Mouse (Mus musculus) activated CD4-positive, CD25-positive, alpha-beta regulatory T cell, adult 4 months (primary cell): ENCODE results near the gene Klk12. TPM values are rescaled to one million over a fixed set of nuclear protein-coding genes. Genes with fewer than 3 reads are reported as not detected.
A peak's percentile ranks its signal among the peaks of the same experiment; 100 is the strongest.

Experiments
- ATAC-seq: one replicate; pipeline ENCODE4 v1.8.0; 2017
- polyA plus RNA-seq, 2 experiments: library from polyadenylated mRNA; unstranded; fragments of 100-300 nt; shearing (Covaris generic); gene quantifications; one replicate each; pipeline ENCODE4 v1.2.1; 2017

The Klk12 gene
- polyA plus RNA-seq, 2 experiments from 2014 or later, result not detected

DNA sequence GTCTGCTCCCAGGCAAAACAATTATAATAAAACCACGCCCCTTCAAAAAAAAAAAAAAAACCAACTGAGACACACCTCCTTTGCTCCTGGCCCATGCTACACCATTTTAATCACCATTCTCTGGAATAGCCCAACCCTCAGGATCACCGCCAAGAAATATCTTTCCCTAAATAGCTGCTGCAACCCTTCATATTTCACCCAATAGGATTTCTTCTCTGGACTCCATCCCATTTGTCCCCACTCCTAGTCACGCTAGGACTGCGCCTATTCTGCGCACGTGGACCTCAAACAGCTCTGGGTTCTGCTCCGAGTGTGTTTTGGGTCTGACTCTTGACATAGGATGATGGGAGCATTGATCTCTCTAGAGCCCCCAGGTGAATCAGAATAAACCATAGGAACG lies 27.7 kb downstream of the Klk12 start:
- no peak for ATAC-seq

DNA sequence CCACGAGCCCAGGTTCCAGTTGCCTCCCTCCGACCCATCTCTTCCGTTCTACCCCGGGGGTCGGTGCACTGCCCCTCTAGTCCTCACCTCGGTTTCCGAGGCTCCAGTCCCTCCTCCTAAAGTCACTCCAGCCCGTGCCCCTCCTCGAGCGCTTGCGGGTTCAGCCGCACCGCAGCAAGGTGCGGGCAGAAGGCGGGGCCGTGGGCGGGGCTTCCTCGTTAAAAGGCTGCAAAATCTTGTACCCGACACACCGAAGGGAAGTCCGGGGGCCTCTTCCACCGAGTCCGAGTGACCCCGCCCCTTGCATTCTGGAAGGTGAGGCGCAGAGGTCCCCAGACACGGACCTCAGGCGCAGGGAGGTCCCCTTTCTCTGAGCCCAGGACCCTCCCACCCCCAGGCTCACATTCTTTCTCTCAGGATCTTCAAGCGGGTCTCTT lies 28.7 kb downstream of the Klk12 start, which contains the start of gene Klk8:
Gene Klk8 (plus strand): TSS at position 245 of the 437 bp plus-strand sequence.
- ATAC-seq, result peak; percentile 62

DNA sequence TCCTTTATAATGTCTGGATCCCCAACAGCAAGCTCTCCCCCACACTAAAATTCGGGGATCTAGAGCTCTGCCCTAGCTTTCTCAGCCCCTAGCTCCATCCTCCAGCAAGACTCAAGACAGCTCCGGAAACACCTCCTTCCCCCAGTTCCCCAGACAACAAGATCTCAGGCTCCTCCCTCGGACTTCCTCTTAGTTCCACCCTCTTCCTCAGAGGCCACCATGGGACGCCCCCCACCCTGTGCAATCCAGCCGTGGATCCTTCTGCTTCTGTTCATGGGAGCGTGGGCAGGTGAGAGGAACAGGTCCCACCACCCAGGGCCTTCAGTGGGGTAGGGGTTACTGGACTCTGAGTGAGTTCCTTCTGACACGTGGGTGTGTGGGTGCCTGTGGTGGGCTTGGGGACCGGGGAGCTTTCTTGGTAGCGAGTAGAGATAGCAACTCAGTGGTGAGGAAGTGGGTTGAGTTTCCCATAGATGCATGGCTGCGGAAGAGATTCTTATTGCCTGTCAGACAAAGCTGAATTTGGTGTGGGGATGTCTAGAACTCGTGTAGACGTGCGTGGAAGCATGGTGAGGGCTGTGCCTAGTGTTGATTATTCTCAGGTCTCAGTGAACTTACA lies 29.3 kb downstream of the Klk12 start:
- ATAC-seq, result peak; percentile 73

DNA sequence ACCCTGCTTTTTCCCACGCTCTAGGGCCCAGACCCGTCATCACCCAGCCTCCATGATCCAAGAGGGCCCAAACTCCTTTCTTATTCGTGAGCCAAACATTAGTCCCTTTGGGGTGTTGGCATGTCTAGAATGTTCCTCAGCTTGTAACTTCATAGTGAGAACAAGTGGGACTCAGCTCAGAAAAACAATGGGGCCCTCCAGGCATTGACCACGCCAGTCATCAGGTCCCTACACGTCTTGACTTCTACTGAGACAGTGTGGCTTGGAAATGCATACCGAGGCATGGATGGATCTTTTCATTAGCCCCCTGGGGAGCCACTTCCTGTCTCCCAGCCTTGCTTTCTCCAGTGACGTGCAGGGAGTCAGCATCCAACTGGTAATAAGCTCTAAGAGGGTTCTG lies 31.2 kb downstream of the Klk12 start:
- ATAC-seq, result no peak

DNA sequence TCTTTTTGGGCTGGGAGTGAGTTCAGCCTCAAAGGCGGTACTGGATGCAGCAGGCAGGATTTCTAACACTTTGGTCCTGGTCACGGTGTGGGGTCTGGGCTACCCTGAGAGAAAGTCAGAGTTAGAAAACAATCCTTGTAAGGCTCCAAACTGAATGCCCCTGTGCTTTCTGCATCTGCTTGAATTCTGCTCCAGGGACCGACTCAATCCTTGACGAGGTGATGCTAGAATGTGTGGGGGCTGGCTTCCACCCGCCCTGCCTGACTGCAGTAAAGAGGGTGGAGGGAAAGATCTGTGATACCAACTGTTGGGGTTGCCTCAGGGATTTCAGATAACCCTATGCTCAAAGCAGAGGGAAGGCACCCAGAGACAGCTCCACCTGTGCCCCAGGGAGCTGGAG lies 42.3 kb downstream of the Klk12 start, which contains the start of gene Klk7:
Gene Klk7 (plus strand): TSS at position 301 of the 400 bp plus-strand sequence.
- no peak for ATAC-seq

DNA sequence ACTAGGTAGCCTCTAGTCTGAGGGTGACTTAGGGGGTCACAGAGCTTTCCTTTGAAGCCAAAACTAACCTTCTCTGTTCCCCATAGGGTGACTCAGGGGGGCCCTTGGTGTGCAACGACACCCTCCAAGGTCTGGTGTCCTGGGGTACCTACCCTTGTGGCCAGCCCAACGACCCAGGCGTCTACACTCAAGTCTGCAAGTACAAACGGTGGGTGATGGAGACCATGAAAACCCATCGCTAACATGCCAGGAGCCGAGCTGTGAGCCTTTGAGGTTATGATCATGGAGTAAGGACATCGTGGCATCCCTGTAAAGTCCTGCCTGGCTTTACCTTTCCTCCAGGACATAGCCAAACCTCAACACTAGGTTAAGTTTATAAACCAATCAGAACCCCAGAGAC lies 46.5 kb downstream of the Klk12 start:
- ATAC-seq, result no peak

DNA sequence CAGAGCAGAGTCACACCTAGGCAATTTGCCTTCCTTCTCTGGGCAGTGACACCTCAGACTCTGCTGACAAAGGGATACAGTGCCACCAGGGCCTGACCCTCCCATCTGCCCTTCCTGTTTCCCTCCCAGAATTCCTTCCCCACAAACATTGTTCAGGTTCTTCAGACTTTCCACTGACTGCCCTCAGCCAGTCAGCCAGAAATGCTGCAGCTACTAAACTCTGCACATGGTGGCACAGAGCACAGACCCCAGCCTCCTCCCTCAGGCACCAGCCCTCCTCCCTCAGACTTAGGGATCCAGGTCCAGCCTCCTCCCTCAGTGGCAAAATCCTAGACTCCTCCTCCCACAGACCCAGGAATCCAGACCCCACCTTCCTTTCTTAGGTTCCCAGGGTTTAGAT lies 48.0 kb downstream of the Klk12 start:
- no peak for ATAC-seq

DNA sequence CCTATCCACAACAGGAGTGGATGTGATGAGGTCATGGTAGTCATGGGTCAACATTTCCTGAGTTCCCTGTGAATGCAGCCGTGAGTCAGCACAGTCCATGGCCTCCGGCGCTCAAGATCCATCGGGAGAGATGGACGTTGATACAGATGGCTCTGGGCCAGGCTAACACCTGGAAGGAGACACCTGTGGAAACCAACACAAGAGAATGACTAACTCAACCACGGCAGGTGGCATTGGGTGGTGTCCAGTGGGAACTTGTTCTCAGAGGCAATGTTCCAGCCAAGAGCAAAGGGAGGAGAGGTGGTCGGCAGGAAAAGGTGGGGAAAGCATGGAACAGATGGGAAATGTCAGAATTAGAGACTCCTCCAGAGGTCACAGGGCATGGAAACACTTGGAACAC lies 52.9 kb downstream of the Klk12 start:
- ATAC-seq, result no peak

Other genes with a start within 250 kb of the Klk12 start
- gene Cd33, start 224.5 kb upstream of the Klk12 start, polyA plus RNA-seq, result not detected
- 1 to 10 TPM; 3.2 to 3.4 TPM for gene Zfp658, start 206.6 kb upstream of the Klk12 start, polyA plus RNA-seq
- 10 to 100 TPM in 1 of 2 experiments, 1 to 10 TPM in 1; 9.4 to 10.9 TPM for gene Zfp719, start 189.3 kb upstream of the Klk12 start, polyA plus RNA-seq
- under 1 TPM in 1 of 2 experiments, not detected in 1; 0.20 TPM for gene Zfp819, start 161.7 kb upstream of the Klk12 start, polyA plus RNA-seq
- not detected for gene Ceacam18, start 134.2 kb upstream of the Klk12 start, polyA plus RNA-seq
- gene Siglece, start 108.7 kb upstream of the Klk12 start, polyA plus RNA-seq, result under 1 TPM in 1 of 2 experiments, not detected in 1; 0.34 TPM
- 1 to 10 TPM; 1.2 to 1.3 TPM for gene Ctu1, start 96.9 kb upstream of the Klk12 start, polyA plus RNA-seq
- not detected for gene Klk14, start 78.5 kb upstream of the Klk12 start, polyA plus RNA-seq
- not detected for gene Klk13, start 56.3 kb upstream of the Klk12 start, polyA plus RNA-seq
- under 1 TPM in 1 of 2 experiments, not detected in 1; 0.36 TPM for gene Klk11, start 5.7 kb downstream of the Klk12 start, polyA plus RNA-seq
- gene Klk10, start 12.1 kb downstream of the Klk12 start, polyA plus RNA-seq, result under 1 TPM in 1 of 2 experiments, not detected in 1; 0.32 TPM
- gene Klk9, start 23.0 kb downstream of the Klk12 start, polyA plus RNA-seq, result not detected
- 100 to 1,000 TPM; 179 to 197 TPM for gene Klk8, start 28.7 kb downstream of the Klk12 start, polyA plus RNA-seq
- not detected for gene Klk7, start 42.4 kb downstream of the Klk12 start, polyA plus RNA-seq
- not detected for gene Klk6, start 55.6 kb downstream of the Klk12 start, polyA plus RNA-seq
- gene Klk5, start 73.1 kb downstream of the Klk12 start, polyA plus RNA-seq, result not detected
- gene Klk4, start 112.3 kb downstream of the Klk12 start, polyA plus RNA-seq, result not detected
- gene Klk15, start 164.8 kb downstream of the Klk12 start, polyA plus RNA-seq, result not detected
- gene Klk1b8, start 181.8 kb downstream of the Klk12 start, polyA plus RNA-seq, result not detected
- gene Klk1b1, start 197.9 kb downstream of the Klk12 start, polyA plus RNA-seq, result not detected
- not detected for gene Klk1b9, start 207.2 kb downstream of the Klk12 start, polyA plus RNA-seq
- not detected for gene Klk1b11, start 227.0 kb downstream of the Klk12 start, polyA plus RNA-seq
- not detected for gene Klk1b26, start 243.3 kb downstream of the Klk12 start, polyA plus RNA-seq